Mouse (Mus musculus): ENCODE measurements around the gene Thumpd2. TPM values are rescaled to one million over a fixed set of nuclear protein-coding genes. Genes with fewer than 3 reads are reported as not detected.

The Thumpd2 gene
- polyA plus RNA-seq, 1 experiment from 2014 or later, result 17.5 TPM

DNA sequence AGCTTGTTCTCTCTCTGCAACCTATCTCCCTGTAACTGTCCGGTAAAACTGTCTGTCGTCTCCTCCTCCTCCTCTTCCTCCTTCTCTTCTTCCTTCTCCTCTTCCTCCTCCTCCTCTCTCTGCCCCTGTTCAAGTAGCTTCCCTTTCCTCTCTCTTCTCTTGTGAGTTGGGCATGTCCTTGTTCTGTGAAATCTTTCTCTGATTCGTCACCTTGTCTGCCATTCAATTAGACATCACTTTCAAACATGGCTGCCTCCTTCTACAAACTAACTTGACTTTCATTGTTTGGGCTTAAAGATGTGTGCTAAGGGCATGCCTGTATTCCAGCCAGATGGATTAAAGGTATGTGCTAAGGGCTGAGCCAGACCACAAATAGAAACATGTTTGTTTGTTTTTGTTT, 1.5 kb downstream of the Thumpd2 start:
- Histone ChIP-seq H3K36me3 (ENCODE audit: control insufficient read depth, insufficient read depth, low read length) (no peaks in the 10 kb centered on the region), H3K27me3 (ENCODE audit: control insufficient read depth, insufficient read depth, low read length) (no peaks in the 10 kb centered on the region), H3K4me2 (ENCODE audit: low read depth, low read length, severe bottlenecking) (no peak overlapping the region), H3K4me1 (replicated peaks; ENCODE audit: control insufficient read depth, insufficient read depth, low read length) (no peaks in the 10 kb centered on the region), H3K9me3 (ENCODE audit: control insufficient read depth, low read length) (no peaks in the 10 kb centered on the region), H3K4me3 (ENCODE audit: low read depth, low read length) (no peak overlapping the region), H3K27ac (ENCODE audit: low read depth, low read length) (no peak overlapping the region), H3K9ac (ENCODE audit: low read length) (no peak overlapping the region)
- no peak for DNase-seq (ENCODE audit: low spot score)
- no peak for ATAC-seq (replicated peaks; ENCODE audit: low FRiP score)
- WGBS, result 93% methylated on average over 3 of the region's 3 CpGs

DNA sequence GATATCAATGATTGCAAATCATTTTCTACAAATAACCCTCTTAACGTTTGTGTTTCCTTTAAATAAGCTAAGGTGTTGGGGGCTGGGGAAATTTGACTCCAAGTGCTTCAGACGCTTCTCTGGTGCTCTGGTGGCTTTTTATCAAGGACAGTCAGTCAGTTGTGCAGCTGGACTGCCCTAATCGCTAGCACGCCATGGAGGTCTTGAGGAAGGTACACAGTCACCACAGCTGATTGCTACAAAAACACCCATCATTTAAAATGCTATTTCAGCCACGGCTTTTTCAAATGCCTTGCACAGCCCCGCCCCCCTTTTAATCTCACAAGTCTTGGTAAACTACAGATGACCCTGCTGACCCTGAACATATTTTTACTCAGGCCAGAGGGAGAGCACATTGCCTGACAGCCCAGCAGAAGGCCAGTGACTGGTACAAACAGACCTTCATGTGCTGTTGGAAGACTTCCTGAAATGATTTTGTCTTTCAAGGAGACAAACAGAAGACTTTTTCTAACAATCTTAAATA, 2.5 kb downstream of the Thumpd2 start:
- DNase-seq (ENCODE audit: low spot score), result no peak
- no peak overlapping the region for H3K9ac ChIP-seq (ENCODE audit: low read length)
- no peak overlapping the region for H3K27ac ChIP-seq (ENCODE audit: low read depth, low read length)
- H3K27me3 ChIP-seq (ENCODE audit: control insufficient read depth, insufficient read depth, low read length), result no peaks in the 10 kb centered on the region
- H3K36me3 ChIP-seq (ENCODE audit: control insufficient read depth, insufficient read depth, low read length), result no peaks in the 10 kb centered on the region
- no peak overlapping the region for H3K4me3 ChIP-seq (ENCODE audit: low read depth, low read length)
- 81% methylated on average over 6 of the region's 6 CpGs for WGBS
- no peaks in the 10 kb centered on the region for H3K4me1 ChIP-seq (replicated peaks; ENCODE audit: control insufficient read depth, insufficient read depth, low read length)
- no peaks in the 10 kb centered on the region for H3K9me3 ChIP-seq (ENCODE audit: control insufficient read depth, low read length)
- H3K4me2 ChIP-seq (ENCODE audit: low read depth, low read length, severe bottlenecking), result no peak overlapping the region
- no peak for ATAC-seq (replicated peaks; ENCODE audit: low FRiP score)

DNA sequence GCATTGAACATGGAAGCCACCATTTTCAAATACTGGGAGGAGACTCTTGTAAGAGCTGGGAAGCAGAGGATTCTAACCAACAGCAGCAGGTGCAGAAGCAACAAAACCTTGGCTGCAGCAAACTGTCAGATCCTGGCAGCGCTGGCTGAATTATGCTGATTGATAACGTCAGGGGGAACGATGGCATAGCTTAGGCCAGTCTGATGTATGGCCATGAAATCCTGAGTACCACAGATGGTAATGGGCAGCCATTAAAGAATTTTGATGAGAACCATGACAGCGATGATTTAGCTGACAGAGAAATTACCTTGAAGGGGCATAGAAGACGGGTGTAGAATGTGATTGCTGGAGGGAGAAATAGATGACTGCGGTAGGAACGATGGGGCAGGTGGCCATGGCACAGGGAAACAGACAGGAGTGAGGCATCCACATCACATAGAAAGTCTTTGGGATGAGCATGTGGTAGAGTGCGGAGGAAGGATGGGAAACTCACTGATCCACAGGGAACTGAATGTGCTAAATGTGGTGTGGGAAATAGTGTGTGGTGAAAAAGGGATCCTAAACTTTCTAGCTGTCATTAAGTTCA, 8.0 kb downstream of the Thumpd2 start:
- Histone ChIP-seq H3K4me1 (replicated peaks; ENCODE audit: control insufficient read depth, insufficient read depth, low read length) (no peaks in the 10 kb centered on the region), H3K9ac (ENCODE audit: low read length) (no peak overlapping the region), H3K9me3 (ENCODE audit: control insufficient read depth, low read length) (no peaks in the 10 kb centered on the region), H3K4me3 (ENCODE audit: low read depth, low read length) (no peak overlapping the region), H3K36me3 (ENCODE audit: control insufficient read depth, insufficient read depth, low read length) (no peaks in the 10 kb centered on the region), H3K27me3 (ENCODE audit: control insufficient read depth, insufficient read depth, low read length) (no peaks in the 10 kb centered on the region), H3K4me2 (ENCODE audit: low read depth, low read length, severe bottlenecking) (no peak overlapping the region), H3K27ac (ENCODE audit: low read depth, low read length) (no peak overlapping the region)
- WGBS, result 91% methylated on average over 8 of the region's 8 CpGs
- no peak for ATAC-seq (replicated peaks; ENCODE audit: low FRiP score)
- DNase-seq (ENCODE audit: low spot score), result no peak

DNA sequence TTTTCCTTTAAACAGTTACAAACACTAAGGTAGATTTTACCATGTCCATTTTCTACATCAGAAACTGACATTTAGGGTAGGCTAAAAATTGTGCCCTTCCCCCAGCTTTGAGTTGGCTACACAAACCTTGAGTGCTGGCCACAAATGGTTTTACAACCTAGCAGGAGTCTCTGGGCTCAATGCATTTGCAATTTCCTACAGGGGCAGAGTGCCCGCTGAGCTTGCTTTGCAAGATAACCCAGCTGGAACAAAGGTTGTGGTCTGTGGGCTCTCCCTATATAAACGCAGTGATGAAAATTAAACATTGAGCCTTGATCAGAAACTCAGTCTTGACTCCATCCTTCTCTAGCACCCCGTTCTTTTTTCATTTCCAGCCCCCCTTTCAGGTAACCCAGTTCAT, 8.8 kb downstream of the Thumpd2 start:
- H3K27ac ChIP-seq (ENCODE audit: low read depth, low read length), result no peak overlapping the region
- H3K27me3 ChIP-seq (ENCODE audit: control insufficient read depth, insufficient read depth, low read length), result no peaks in the 10 kb centered on the region
- H3K9ac ChIP-seq (ENCODE audit: low read length), result no peak overlapping the region
- no peaks in the 10 kb centered on the region for H3K36me3 ChIP-seq (ENCODE audit: control insufficient read depth, insufficient read depth, low read length)
- no peak overlapping the region for H3K4me2 ChIP-seq (ENCODE audit: low read depth, low read length, severe bottlenecking)
- 70% methylated on average over 3 of the region's 3 CpGs for WGBS
- no peaks in the 10 kb centered on the region for H3K4me1 ChIP-seq (replicated peaks; ENCODE audit: control insufficient read depth, insufficient read depth, low read length)
- no peak for ATAC-seq (replicated peaks; ENCODE audit: low FRiP score)
- no peaks in the 10 kb centered on the region for H3K9me3 ChIP-seq (ENCODE audit: control insufficient read depth, low read length)
- H3K4me3 ChIP-seq (ENCODE audit: low read depth, low read length), result no peak overlapping the region
- no peak for DNase-seq (ENCODE audit: low spot score)

DNA sequence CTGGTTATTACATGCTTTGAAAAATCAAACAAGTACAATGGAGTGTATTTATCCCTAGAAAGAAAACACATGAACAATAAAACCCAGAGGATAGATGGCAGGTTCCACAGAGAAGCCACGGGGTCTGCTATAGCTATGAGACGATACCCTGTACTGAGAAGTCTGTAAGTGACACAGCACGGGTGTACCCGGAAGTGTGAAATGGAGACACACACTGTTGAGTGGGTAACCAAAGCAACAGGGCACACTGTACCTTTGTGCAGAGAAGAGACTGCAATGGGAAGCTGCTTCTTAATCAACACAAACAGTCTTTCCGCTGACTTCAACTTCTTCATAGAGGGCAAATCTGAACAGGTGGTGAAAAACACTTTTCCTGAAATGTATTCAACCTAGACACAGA, 9.4 kb downstream of the Thumpd2 start:
- 91% methylated on average over 5 of the region's 5 CpGs for WGBS
- Histone ChIP-seq H3K27me3 (ENCODE audit: control insufficient read depth, insufficient read depth, low read length) (no peaks in the 10 kb centered on the region), H3K4me1 (replicated peaks; ENCODE audit: control insufficient read depth, insufficient read depth, low read length) (no peaks in the 10 kb centered on the region), H3K4me2 (ENCODE audit: low read depth, low read length, severe bottlenecking) (no peak overlapping the region), H3K4me3 (ENCODE audit: low read depth, low read length) (no peak overlapping the region), H3K9me3 (ENCODE audit: control insufficient read depth, low read length) (no peaks in the 10 kb centered on the region), H3K27ac (ENCODE audit: low read depth, low read length) (no peak overlapping the region), H3K36me3 (ENCODE audit: control insufficient read depth, insufficient read depth, low read length) (no peaks in the 10 kb centered on the region), H3K9ac (ENCODE audit: low read length) (no peak overlapping the region)
- ATAC-seq (replicated peaks; ENCODE audit: low FRiP score) (no peak), DNase-seq (ENCODE audit: low spot score) (no peak)

DNA sequence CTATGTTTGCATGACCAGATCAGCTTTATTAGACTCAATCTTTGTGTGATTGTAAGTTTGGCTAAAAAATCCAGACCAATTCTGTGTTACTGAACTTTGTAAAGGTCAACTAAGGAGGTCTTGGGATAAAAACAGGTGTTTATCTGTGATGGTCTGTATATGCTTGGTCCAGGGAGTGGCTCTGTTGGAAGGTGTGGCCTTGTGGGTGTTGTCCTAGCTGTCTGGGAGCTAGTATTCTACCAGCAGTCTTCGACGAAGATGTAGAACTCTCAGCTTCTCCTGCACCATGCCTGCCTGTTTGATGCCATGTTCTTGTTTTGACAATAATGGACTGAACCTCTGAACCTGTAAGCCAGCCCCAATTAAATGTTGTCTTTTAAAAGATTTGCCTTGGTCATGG, 11.6 kb downstream of the Thumpd2 start:
- Histone ChIP-seq H3K9ac (ENCODE audit: low read length) (no peak overlapping the region), H3K4me2 (ENCODE audit: low read depth, low read length, severe bottlenecking) (no peak overlapping the region), H3K9me3 (ENCODE audit: control insufficient read depth, low read length) (no peaks in the 10 kb centered on the region), H3K4me1 (replicated peaks; ENCODE audit: control insufficient read depth, insufficient read depth, low read length) (no peaks in the 10 kb centered on the region), H3K4me3 (ENCODE audit: low read depth, low read length) (no peak overlapping the region), H3K36me3 (ENCODE audit: control insufficient read depth, insufficient read depth, low read length) (no peaks in the 10 kb centered on the region), H3K27ac (ENCODE audit: low read depth, low read length) (no peak overlapping the region), H3K27me3 (ENCODE audit: control insufficient read depth, insufficient read depth, low read length) (no peaks in the 10 kb centered on the region)
- no peak for DNase-seq (ENCODE audit: low spot score)
- 86% methylated on average over 2 of the region's 2 CpGs for WGBS
- ATAC-seq (replicated peaks; ENCODE audit: low FRiP score), result no peak

DNA sequence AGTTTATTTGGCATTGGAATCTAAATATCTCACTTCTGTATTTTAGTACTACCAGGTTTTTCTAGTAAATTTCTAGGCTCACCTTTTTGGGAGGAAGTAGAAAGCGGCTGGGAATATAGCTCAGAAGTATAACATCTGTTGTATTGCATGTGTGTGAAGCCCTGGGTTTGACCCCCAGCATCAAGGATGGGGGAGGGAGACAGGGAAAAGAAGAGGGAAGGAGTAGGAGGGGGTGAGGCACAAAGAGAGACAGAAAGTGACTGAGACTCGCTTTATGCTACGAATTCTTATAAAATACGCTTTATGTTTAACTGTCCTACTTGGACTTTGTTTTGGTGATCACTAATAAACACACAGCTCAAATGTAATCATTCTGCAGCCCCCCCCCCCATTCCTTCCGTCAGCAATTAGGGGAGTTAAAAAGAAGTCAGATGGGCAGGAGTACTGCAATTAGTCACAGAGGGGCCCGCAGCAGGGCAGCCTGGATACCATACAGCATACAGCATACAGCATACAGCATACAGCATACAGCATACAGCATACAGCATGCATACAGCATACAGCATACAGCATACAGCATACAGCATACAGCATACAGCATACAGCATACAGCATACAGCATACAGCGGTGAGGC, 16.8 kb downstream of the Thumpd2 start:
- Histone ChIP-seq H3K9ac (ENCODE audit: low read length) (no peak overlapping the region), H3K36me3 (ENCODE audit: control insufficient read depth, insufficient read depth, low read length) (no peaks in the 10 kb centered on the region), H3K4me2 (ENCODE audit: low read depth, low read length, severe bottlenecking) (no peak overlapping the region), H3K9me3 (ENCODE audit: control insufficient read depth, low read length) (no peaks in the 10 kb centered on the region), H3K4me1 (replicated peaks; ENCODE audit: control insufficient read depth, insufficient read depth, low read length) (no peaks in the 10 kb centered on the region), H3K27ac (ENCODE audit: low read depth, low read length) (no peak overlapping the region), H3K27me3 (ENCODE audit: control insufficient read depth, insufficient read depth, low read length) (no peaks in the 10 kb centered on the region), H3K4me3 (ENCODE audit: low read depth, low read length) (no peak overlapping the region)
- 83% methylated on average over 7 of the region's 7 CpGs for WGBS
- no peak for ATAC-seq (replicated peaks; ENCODE audit: low FRiP score)
- no peak for DNase-seq (ENCODE audit: low spot score)

DNA sequence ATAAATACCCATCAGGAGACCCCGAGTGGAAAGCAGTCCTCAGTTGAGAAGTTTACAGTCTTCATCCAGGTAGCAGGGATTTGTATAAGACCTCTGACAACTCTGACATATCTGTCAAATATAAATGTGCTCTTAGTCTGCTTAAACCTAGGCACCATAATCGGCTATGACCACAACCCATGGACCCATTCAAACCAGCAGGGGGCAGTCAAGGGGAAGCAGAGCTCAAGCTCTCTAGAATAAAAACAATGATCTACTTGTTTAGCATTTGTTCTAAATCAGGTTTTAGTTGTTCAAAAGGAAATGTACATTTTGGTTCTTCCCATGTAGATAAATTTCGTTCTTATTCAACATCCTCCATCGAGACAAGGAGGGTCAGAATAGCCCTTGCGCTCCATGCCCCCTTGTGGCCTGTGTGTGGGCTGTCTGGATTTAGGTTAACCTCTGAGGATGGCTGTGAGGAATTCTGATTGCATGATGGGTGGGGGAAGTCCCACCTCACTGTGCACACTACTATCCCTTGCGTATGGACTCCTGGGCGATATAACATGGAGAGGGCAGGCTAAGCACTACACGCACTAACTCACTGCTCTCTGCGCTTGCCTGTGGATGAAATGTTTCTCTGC, 19.2 kb downstream of the Thumpd2 start:
- no peak for DNase-seq (ENCODE audit: low spot score)
- no peaks in the 10 kb centered on the region for H3K36me3 ChIP-seq (ENCODE audit: control insufficient read depth, insufficient read depth, low read length)
- H3K27me3 ChIP-seq (ENCODE audit: control insufficient read depth, insufficient read depth, low read length), result no peaks in the 10 kb centered on the region
- H3K9me3 ChIP-seq (ENCODE audit: control insufficient read depth, low read length), result no peaks in the 10 kb centered on the region
- H3K9ac ChIP-seq (ENCODE audit: low read length), result no peak overlapping the region
- H3K4me3 ChIP-seq (ENCODE audit: low read depth, low read length), result no peak overlapping the region
- no peak overlapping the region for H3K27ac ChIP-seq (ENCODE audit: low read depth, low read length)
- ATAC-seq (replicated peaks; ENCODE audit: low FRiP score), result no peak
- no peak overlapping the region for H3K4me2 ChIP-seq (ENCODE audit: low read depth, low read length, severe bottlenecking)
- no peaks in the 10 kb centered on the region for H3K4me1 ChIP-seq (replicated peaks; ENCODE audit: control insufficient read depth, insufficient read depth, low read length)
- 88% methylated on average over 9 of the region's 9 CpGs for WGBS

DNA sequence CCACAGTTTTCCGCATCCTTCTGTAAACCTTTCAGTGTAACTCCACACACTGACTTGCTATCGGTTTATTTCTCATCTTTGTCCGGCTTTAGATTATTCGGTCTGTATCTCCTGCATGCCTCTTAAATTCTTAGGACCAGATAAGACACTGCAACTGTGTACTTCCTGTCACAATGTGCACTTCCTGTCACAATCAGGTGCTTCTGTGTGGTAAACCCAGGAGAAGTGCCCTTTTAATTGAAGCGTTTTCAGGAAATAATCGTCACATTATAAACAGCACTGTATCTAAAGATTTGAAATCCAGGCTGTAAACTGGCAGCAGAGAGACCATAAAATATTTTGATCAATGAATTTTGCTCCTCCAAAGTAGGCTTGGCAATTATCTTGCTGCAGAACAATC, 19.8 kb downstream of the Thumpd2 start:
- Histone ChIP-seq H3K4me2 (ENCODE audit: low read depth, low read length, severe bottlenecking) (no peak overlapping the region), H3K4me1 (replicated peaks; ENCODE audit: control insufficient read depth, insufficient read depth, low read length) (no peaks in the 10 kb centered on the region), H3K4me3 (ENCODE audit: low read depth, low read length) (no peak overlapping the region), H3K36me3 (ENCODE audit: control insufficient read depth, insufficient read depth, low read length) (no peaks in the 10 kb centered on the region), H3K9ac (ENCODE audit: low read length) (no peak overlapping the region), H3K27me3 (ENCODE audit: control insufficient read depth, insufficient read depth, low read length) (no peaks in the 10 kb centered on the region), H3K9me3 (ENCODE audit: control insufficient read depth, low read length) (no peaks in the 10 kb centered on the region), H3K27ac (ENCODE audit: low read depth, low read length) (no peak overlapping the region)
- over 99% methylated on average over 6 of the region's 6 CpGs for WGBS
- DNase-seq (ENCODE audit: low spot score) (no peak), ATAC-seq (replicated peaks; ENCODE audit: low FRiP score) (no peak)

All from forebrain, embryonic 11.5 days (tissue).